Mouse (Mus musculus) heart, postnatal 14 days (tissue): ENCODE measurements around the gene Ttl. TPM values are rescaled to one million over a fixed set of nuclear protein-coding genes. Genes with fewer than 3 reads are reported as not detected.
A peak's percentile ranks its signal among the peaks of the same experiment; 100 is the strongest.

ENCODE experiments used
- DNase-seq, 2 experiments: peaks; one replicate each; pipeline ENCODE4 v3.0.0; 2021 to 2022
- intact Hi-C: fragments of 180-260 bp; cut with DNase I; formaldehyde crosslinking; loops from one replicate; pipeline ENCODE4 v1.15.1; 2025
- total RNA-seq, 2 experiments: library from RNA; stranded (reverse); gene quantifications; 2 replicates each; pipeline ENCODE4 v1.2.3; 2021

The Ttl gene
- total RNA-seq, 2 experiments from 2014 or later: 14.0 to 17.3 TPM

GRCm38 (mm10) chr2:129081097-129081496, 15.4 kb downstream of the Ttl start:
- peak in 1 of 2 experiments; percentile 15 for DNase-seq

DNA sequence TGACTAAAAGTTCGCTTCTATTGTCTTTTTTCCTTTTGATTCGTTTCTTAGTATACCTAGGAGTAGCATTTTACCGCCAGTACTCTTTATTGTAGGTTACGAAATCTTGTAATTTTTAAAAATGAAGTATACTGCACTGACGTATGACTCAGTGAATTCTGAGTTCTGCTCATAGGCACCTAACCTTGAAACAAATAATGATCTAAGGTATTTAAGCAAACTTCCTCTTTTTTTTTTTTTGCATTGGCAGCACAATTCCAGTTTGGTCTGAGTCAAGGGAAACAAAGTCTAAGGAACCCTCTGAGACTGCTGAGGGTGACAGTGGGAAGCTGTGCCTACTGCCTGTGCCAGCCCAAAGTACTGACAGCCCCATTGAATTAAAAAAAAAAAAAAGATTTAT, 17.8 kb downstream of the Ttl start:
- intact Hi-C loops: no loop called here
- DNase-seq: no peak

More at GRCm38 (mm10) chr2:129081097-129081496, 15.4 kb downstream of the Ttl start:
- intact Hi-C loops: no loop called here

- intact Hi-C loops: loop anchor here (2.0 kb wide), 2 partner anchors 76 to 136 kb away; no protein-coding TSS in a partner anchor
- peak; percentile 11 to 36 for DNase-seq
Observed at GRCm38 (mm10) chr2:129084959-129085358, 19.2 kb downstream of the Ttl start.

DNA sequence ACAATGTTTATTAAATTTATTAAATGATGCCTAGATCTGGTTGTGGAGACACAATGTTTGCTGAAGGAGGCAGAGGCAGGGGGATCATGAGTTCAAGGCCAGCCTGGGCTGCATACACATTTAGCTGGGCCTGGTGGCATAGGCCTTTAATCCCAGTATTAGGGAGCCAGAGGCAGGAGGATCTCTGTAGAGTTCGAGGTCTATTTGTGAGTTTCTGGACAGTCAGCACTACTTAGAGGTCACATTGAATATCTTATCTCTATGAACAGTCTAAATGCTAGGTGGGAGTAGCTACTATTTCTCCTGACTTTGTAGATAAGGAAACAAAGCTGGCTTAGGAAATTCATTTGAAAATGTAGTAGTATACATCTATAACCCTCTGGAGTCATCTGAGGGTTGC, 21.8 kb downstream of the Ttl start:
- no peak for DNase-seq
- intact Hi-C loops: no loop called here

- DNase-seq: no peak
- intact Hi-C loops: no loop called here
Observed at GRCm38 (mm10) chr2:129090370-129090769, 24.6 kb downstream of the Ttl start.

DNA sequence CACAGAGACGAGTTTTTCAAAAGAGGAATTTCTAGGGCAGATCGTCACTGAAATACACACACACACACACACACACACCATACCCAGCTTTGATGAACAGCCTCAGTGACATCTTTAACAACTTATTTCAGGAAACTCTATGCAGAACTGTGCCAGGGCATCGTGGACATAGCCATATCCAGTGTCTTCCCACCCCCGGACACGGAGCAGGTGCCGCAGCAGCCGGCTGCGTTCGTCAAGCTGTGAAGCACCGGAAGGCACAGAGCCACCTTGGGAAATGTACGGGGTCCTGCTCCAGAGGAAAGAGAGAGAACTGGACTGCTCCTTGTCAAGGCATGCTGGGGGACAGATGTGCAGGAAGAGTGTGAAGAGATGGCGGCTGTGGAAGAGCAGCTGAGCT, 27.1 kb downstream of the Ttl start:
- intact Hi-C loops: no loop called here
- DNase-seq: no peak

GRCm38 (mm10) chr2:129093926-129094724, 28.4 kb downstream of the Ttl start:
- DNase-seq: no peak
- intact Hi-C loops: no loop called here

DNA sequence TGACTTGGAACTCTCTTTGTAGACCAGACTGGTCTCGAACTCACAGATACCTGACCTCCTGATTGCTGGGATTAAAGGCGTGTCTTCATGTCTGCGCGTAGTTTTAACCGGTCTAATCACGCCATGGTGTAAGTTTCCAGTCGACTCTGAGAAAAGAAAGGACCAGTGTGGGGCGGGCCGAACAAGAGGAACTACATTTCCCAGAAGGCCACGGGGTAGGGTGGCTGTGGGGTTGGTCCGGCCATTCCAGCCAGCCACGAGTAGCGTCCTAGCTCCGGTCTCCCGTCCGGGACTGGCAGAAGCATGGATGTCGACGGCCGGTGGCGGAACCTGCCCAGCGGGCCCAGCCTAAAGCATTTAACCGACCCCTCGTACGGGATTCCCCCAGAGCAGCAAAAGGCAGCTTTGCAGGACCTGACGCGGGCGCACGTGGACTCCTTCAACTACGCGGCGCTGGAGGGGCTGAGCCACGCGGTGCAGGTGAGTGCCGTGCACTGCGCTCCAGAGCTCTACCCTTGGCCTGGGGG, 35.1 kb downstream of the Ttl start, which contains the start of gene Polr1b:
Polr1b (plus strand) TSS at position 212 of the 527 bp plus-strand sequence.
- DNase-seq: peak; percentile 86 to 92
- intact Hi-C loops: loop anchor here (1.0 kb wide), 1 partner anchor 28 kb away; the partner anchor contains the start of gene Chchd5

DNA sequence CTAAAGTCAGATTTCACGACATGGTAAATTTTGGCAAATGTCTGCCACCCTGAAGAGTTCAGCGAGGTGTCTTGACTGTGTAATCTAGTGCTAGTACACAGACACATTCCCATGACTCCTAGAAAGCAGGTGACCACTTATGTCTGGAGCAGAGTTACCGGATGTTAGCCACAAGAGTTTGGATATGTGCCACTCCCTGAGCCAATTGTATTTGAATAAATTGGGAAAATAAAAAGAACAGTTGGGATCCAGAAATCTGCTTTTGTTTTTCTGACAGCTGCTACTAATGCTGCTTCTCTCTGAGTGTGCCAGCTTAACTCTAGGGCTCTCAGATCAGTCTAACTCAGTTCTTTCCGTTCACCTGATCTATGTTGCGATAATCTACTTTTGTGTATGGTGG, 47.2 kb downstream of the Ttl start:
- DNase-seq: no peak
- intact Hi-C loops: no loop called here

- no peak for DNase-seq
- intact Hi-C loops: no loop called here
Observed at GRCm38 (mm10) chr2:129115706-129116367, 50.1 kb downstream of the Ttl start.

GRCm38 (mm10) chr2:129116368-129116739, 50.6 kb downstream of the Ttl start:
- intact Hi-C loops: no loop called here
- DNase-seq: no peak

DNA sequence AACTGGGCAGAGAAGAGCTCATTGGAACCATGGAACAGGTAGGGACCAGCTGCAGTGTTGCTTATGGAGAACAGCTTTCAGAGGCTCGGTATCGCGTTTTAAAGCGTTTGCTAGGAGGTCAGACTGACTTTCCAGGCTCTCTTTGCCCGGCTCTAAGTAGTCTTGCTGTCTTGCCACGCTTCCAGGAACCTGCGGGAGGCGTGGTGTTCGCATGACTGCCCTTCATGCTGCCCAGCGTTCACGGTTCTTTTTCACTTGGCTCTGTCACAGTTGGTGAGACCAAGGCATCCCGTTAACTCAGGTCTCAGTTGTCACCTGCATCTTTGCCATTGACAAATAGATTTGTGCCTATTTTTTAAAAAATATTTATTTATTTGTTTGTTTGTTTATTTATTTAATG, 52.3 kb downstream of the Ttl start:
- intact Hi-C loops: no loop called here
- no peak for DNase-seq

GRCm38 (mm10) chr2:129121986-129122385, 56.2 kb downstream of the Ttl start:
- DNase-seq: no peak
- intact Hi-C loops: no loop called here

GRCm38 (mm10) chr2:129129412-129129929, 63.7 kb downstream of the Ttl start, which contains the start of gene Chchd5:
Chchd5 (plus strand) TSS chr2:129129700.
- intact Hi-C loops: loop anchor here (1.0 kb wide), 1 partner anchor 28 kb away; no protein-coding TSS in a partner anchor

GRCm38 (mm10) chr2:129129987-129130545, 64.3 kb downstream of the Ttl start:
- intact Hi-C loops: loop anchor here (1.0 to 2.0 kb wide), 3 partner anchors 29 to 129 kb away; partner anchors contain the start of gene Slc20a1
- peak; percentile 14 to 22 for DNase-seq

More at GRCm38 (mm10) chr2:129129412-129129929, 63.7 kb downstream of the Ttl start, which contains the start of gene Chchd5:
- DNase-seq: peak; percentile 89

GRCm38 (mm10) chr2:129130776-129131175, 65.0 kb downstream of the Ttl start:
- no peak for DNase-seq
- intact Hi-C loops: loop anchor here (2.0 kb wide), 2 partner anchors 68 to 128 kb away; partner anchors contain the start of gene Slc20a1

DNA sequence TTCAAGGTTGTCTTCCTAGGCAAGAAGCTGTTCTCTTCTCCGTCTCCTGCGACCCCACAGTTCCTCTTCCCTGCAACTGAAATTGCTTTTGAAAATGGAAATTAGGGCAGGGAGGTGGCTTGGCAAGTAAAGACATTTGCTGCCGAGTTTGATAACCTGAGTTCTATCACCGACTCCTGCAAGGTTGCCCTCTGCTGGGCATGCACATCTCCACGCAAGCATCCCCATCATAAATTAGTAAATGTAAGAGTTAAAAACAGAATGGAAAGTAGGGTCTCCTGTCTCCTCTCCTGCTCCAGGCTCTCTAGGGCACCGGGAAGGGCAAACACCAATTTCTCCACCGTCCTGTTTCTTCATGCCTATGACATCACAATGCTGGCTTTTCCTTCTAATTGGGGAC, 66.5 kb downstream of the Ttl start:
- intact Hi-C loops: no loop called here
- DNase-seq: no peak

- intact Hi-C loops: no loop called here
Observed at GRCm38 (mm10) chr2:129133006-129133805, 67.5 kb downstream of the Ttl start.

GRCm38 (mm10) chr2:129139906-129140305, 74.2 kb downstream of the Ttl start:
- intact Hi-C loops: no loop called here
- DNase-seq: no peak

More at GRCm38 (mm10) chr2:129133006-129133805, 67.5 kb downstream of the Ttl start:
- DNase-seq: no peak
